ENCODE assay signal across 12 mouse cellular contexts in genomic region chr9:78971731-78972130, GRCm38 (mm10).
DNase-seq lines count a peak whose midpoint lies in the region.
"Had no signal": no experiment of that assay in that cellular context is flagged by ENCODE, and none has a peak within 500 bp of the region (broad histone marks: within the 10 kb centered on the region; RNA-seq: fewer than 3 reads in every experiment).

No protein-coding gene starts in this region.

- peak; percentile 31 to 51 for DNase-seq in cerebellum, adult 18-20 months
- DNase-seq in cerebellum, adult 8-10 months, result peak; percentile 21
- DNase-seq in cerebellum, postnatal 14 days, result peak; percentile 69 to 76
- peak; percentile 19 for DNase-seq in gonadal fat pad, adult 2 months (ENCODE audit: low read depth)
- DNase-seq in ovary, postnatal 14 days (ENCODE audit: low spot score), result no peak
- no peak for DNase-seq in adrenal gland, postnatal 14 days
- no peak for DNase-seq in liver
- DNase-seq: adrenal gland, adult 2 months; adrenal gland, postnatal 36 days; gastrocnemius, postnatal 10 days; heart, adult 2 months; kidney, adult 2 months had no signal

Comparison
In these comparisons a context has a peak if more than half of its experiments do, and no peak if none do; other contexts are left out.
1. DNase-seq: peak in cerebellum, adult 18-20 months (2 of 2), cerebellum, adult 8-10 months (single experiment), cerebellum, postnatal 14 days (2 of 2) and gonadal fat pad, adult 2 months (single experiment); none in ovary, postnatal 14 days (single experiment), adrenal gland, postnatal 14 days (single experiment) and liver (single experiment).